Mouse (Mus musculus) embryonic facial prominence, embryonic 15.5 days (tissue): ENCODE measurements around the gene Plekhh2. TPM values are rescaled to one million over a fixed set of nuclear protein-coding genes. Genes with fewer than 3 reads are reported as not detected.

ENCODE experiments used
- ATAC-seq: fragments of 200-750 bp; cut with Nextera tagmentation; 2 replicates; pipeline ENCODE4 v1.8.0; 2017; ENCODE audit warnings: low read depth, moderate TSS enrichment; ENCODE audit not compliant: insufficient number of reproducible peaks, low FRiP score, low TSS enrichment
- H3K27ac ChIP-seq: fragments of 300-500 bp; sonication (generic); replicated peaks from 2 replicates; pipeline ENCODE4 v1.5.1; 2015; ENCODE audit warnings: mild to moderate bottlenecking, inconsistent platforms
- H3K27me3 ChIP-seq: fragments of 300-500 bp; sonication (generic); 2 replicates; pipeline ENCODE4 v1.6.1; 2015; ENCODE audit warnings: inconsistent platforms
- H3K36me3 ChIP-seq: fragments of 300-500 bp; sonication (generic); 2 replicates; pipeline ENCODE4 v1.6.1; 2015; ENCODE audit warnings: mild to moderate bottlenecking, inconsistent platforms
- H3K4me1 ChIP-seq: fragments of 300-500 bp; sonication (generic); 2 replicates; pipeline ENCODE4 v1.6.1; 2015; ENCODE audit warnings: inconsistent platforms
- H3K4me2 ChIP-seq: fragments of 300-500 bp; sonication (generic); replicated peaks from 2 replicates; pipeline ENCODE4 v1.6.1; 2015; ENCODE audit warnings: mild to moderate bottlenecking, inconsistent platforms
- H3K4me3 ChIP-seq: fragments of 300-500 bp; sonication (generic); replicated peaks from 2 replicates; pipeline ENCODE4 v1.5.1; 2015; ENCODE audit warnings: mild to moderate bottlenecking, inconsistent platforms
- H3K9ac ChIP-seq: fragments of 300-500 bp; sonication (generic); 2 replicates; pipeline ENCODE4 v1.6.1; 2015; ENCODE audit warnings: inconsistent platforms
- H3K9me3 ChIP-seq: fragments of 300-500 bp; sonication (generic); replicated peaks from 2 replicates; pipeline ENCODE4 v1.6.1; 2016; ENCODE audit warnings: inconsistent platforms
- WGBS: fragments of 180-500 bp; shearing (Covaris S2); methylation state at CpG from one replicate; pipeline ENCODE4 v1.1.7; 2015; 5-methylcytosine and 5-hydroxymethylcytosine counted together
- polyA plus RNA-seq: library from polyadenylated mRNA; unstranded; fragments of >200 nt; fragmentation: Nextera tagmentation; extraction: Ambion mirVana; gene quantifications from 2 replicates; pipeline ENCODE4 v1.2.1, GENCODE M21; 2015

Plekhh2 gene
- polyA plus RNA-seq, 1 experiment from 2014 or later = 8.9 TPM

DNA sequence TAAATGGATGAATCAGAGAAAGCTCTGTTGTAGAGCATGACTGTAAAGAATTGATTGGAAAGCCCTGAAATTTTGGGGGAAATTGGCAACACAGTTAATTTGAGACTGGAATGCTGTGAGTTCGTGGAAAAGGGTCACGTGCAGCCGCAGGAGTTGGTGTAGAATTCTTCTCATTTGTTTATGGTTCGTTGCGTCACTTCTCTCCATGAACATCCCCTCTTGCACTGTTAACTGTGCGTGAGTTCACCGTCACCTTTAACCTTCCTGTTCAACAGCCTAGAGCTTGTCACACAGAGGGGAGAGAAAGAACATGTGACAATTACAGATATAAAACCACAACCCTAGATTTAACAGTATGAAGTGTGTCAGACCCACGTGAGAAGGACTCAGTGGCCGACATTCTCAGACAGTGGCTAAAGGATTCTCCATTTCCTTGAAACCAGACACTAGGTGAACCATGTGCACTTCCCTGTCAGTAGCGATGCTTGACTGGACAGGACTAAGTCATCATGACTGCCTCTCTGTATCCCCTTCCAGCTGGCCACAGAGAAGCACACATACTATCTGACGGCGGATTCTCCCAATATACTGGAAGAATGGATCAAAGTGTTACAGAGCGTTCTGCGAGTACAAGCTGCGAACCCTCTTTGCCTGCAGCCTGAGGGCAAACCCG, 65.1 kb downstream of the Plekhh2 start:
- Histone ChIP-seq H3K36me3 (0 out of 2 replicates have a peak, but pooled peaks cover 12% of the 10 kb centered on the region), H3K4me2 (no peak overlapping the region), H3K4me3 (no peak overlapping the region), H3K27ac (no peak overlapping the region), H3K9ac (no peak overlapping the region), H3K9me3 (no peaks in the 10 kb centered on the region), H3K4me1 (peaks cover 21% of the 10 kb centered on the region), H3K27me3 (no peaks in the 10 kb centered on the region)
- 54% methylated on average over 16 of the region's 16 CpGs for WGBS
- ATAC-seq = no peak

DNA sequence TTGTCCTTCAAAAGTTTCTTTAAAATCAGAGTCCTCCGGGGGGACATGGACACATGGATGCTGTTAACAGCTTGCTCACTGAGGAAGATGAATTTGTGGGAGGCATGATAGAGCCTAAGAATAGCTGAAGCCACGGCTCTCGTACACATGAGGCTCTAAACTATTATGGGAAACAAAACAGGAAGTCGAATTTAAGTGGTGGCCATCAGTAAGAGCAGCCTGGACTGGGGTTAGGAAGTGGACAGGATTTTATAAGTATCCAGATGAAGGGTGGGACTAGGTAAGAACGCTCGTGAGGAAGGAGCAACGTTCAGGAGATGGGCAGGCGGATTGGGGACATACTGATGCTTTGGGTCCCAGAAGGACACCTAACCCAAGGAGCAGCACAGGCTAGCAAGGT, 67.6 kb downstream of the Plekhh2 start:
- Histone ChIP-seq H3K4me3 (no peak overlapping the region), H3K27me3 (no peaks in the 10 kb centered on the region), H3K27ac (0 out of 2 replicates have a peak overlapping the region, but pooled peaks have one; percentile 6), H3K9ac (no peak overlapping the region), H3K4me1 (peaks cover 26% of the 10 kb centered on the region), H3K36me3 (0 out of 2 replicates have a peak, but pooled peaks cover 12% of the 10 kb centered on the region), H3K9me3 (no peaks in the 10 kb centered on the region), H3K4me2 (no peak overlapping the region)
- ATAC-seq = no peak
- 68% methylated on average over 8 of the region's 8 CpGs for WGBS

DNA sequence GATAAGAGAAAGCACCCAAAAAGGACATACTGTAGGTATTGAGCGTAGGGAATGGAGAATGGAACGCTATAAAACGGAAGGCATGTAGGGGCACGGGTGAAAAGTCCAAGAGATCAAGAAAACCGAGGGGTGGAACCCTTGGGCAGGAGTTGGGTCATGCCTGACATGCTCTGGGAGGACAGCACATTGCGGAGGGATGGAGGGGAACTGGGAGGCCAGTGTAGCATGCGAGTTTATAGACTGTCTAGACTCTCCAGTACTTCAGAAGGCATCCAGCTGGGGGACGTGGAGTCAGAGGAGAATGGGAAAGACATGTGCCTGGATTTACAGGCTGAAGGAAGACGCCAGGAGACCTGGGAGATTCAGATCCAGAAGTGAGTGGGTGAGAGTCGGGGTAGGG, 68.1 kb downstream of the Plekhh2 start:
- H3K36me3 ChIP-seq = 0 out of 2 replicates have a peak, but pooled peaks cover 12% of the 10 kb centered on the region

DNA sequence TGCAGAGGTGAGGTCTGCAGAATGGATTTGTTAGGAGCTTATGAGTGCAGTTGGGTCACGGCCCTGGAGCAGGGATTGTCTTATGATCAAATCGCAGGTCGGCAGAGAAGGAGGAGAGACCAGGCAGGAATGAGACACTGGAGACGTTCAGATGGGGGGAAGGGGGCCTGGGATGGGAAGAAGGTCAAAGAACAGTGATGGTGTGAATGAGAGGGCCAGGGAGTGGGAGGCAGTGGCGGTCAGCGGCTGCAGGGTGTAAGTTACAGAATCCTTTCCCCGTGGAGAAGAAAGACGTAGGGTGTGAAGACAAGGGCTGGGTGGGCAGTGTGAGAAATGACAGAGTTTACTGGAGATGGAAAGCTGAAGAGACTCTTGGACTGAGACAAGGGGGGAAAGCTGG, 69.1 kb downstream of the Plekhh2 start:
- H3K4me2 ChIP-seq = no peak overlapping the region
- H3K9ac ChIP-seq = no peak overlapping the region
- 52% methylated on average over 8 of the region's 8 CpGs for WGBS
- ATAC-seq = no peak
- peaks cover 37% of the 10 kb centered on the region for H3K4me1 ChIP-seq
- H3K27ac ChIP-seq = peak overlapping the region; percentile 58
- H3K9me3 ChIP-seq = no peaks in the 10 kb centered on the region
- no peak overlapping the region for H3K4me3 ChIP-seq
- 0 out of 2 replicates have a peak, but pooled peaks cover 12% of the 10 kb centered on the region for H3K36me3 ChIP-seq
- H3K27me3 ChIP-seq = no peaks in the 10 kb centered on the region

More for the DNA sequence above, 68.1 kb downstream of the Plekhh2 start:
- Histone ChIP-seq H3K9me3 (no peaks in the 10 kb centered on the region), H3K9ac (no peak overlapping the region), H3K27me3 (no peaks in the 10 kb centered on the region), H3K4me3 (no peak overlapping the region), H3K4me1 (peaks cover 30% of the 10 kb centered on the region), H3K27ac (0 out of 2 replicates have a peak overlapping the region, but pooled peaks have one; percentile 6), H3K4me2 (no peak overlapping the region)
- ATAC-seq = no peak
- WGBS = 76% methylated on average over 10 of the region's 10 CpGs

DNA sequence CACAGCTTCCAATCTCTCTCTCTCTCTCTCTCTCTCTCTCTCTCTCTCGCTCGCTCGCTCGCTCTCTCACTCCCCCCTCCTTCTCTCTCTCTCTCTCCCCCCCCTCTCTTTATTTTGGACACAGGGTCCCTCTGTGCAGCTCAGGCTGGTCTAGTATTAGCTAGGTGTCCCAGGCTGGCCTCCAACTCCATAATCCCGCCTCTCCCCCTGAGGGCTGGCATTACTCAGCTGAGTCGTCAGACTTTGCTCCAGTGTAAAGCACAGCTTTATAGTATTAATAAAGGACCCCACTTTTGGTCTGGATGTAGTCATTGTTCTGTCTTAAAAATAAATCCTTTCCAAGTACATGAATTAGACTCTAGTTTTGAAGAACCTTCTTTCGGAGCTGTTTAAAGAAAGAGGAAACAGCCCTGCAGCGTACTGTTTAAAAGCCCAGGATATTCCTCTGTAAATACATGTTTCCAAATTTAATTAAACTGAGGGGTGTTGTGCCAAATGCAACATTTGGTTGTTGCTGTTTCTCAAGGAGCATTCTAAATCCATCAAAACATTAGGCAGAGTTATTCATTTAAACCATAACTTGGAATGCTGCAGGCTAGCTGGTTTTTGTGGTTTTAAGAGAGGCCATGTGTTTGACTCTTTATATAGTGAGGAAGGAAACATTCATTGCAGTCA, 70.2 kb downstream of the Plekhh2 start:
- Histone ChIP-seq H3K27ac (peak overlapping the region; percentile 85), H3K9me3 (no peaks in the 10 kb centered on the region), H3K9ac (no peak overlapping the region), H3K4me2 (no peak overlapping the region), H3K27me3 (no peaks in the 10 kb centered on the region), H3K4me3 (no peak overlapping the region), H3K4me1 (peaks cover 37% of the 10 kb centered on the region), H3K36me3 (0 out of 2 replicates have a peak, but pooled peaks cover 12% of the 10 kb centered on the region)
- ATAC-seq = peak; percentile 55; the same call in 1 of the 2 replicates
- 40% methylated on average over 8 of the region's 8 CpGs for WGBS

DNA sequence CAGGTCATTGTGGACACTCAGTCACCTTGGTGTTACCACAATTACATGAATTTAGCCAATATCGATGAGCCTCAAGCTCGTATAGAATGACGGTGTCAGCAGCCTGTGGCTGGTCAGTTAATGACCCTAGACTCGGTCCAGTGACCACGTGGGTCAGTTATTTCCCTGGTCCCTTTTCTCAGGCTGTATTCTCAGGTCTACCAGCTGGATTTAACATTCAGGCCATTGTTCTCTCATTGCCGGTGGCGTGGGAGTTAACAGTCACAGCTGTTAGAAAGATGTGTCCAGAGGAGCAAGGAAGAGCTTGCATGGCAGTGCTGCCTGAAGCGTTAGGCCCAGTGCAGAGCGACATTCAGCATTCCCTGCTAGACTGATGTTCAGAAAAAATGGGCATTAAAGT, 72.4 kb downstream of the Plekhh2 start:
- WGBS = 55% methylated on average over 9 of the region's 9 CpGs
- H3K4me2 ChIP-seq = no peak overlapping the region
- no peak overlapping the region for H3K9ac ChIP-seq
- peaks cover 37% of the 10 kb centered on the region for H3K4me1 ChIP-seq
- no peaks in the 10 kb centered on the region for H3K9me3 ChIP-seq
- peaks cover 3% of the 10 kb centered on the region; the same call in 1 of the 2 replicates for H3K36me3 ChIP-seq
- 0 out of 2 replicates have a peak overlapping the region, but pooled peaks have one; percentile 41 for H3K27ac ChIP-seq
- H3K27me3 ChIP-seq = no peaks in the 10 kb centered on the region
- no peak for ATAC-seq
- no peak overlapping the region for H3K4me3 ChIP-seq

DNA sequence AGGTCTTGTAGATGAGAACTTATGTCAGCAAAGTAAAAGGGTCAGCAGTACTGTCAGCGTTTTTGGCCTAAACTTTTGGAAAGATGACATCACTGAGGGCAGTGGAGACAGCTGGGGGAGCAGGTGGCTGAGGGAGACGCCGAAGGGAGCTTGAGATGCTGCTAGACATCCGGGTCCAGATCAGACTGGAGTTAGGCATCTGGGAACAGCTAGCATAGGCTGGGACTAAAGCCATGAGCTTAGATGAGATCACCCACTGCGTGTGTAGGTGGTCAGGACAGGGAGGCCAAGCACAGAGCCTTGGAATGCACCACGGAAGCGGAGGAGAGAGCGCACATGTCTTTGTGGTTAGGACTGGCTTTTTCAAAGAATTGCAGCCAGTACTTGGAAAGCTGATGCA, 73.4 kb downstream of the Plekhh2 start:
- peak overlapping the region; percentile 0; the same call in 1 of the 2 replicates for H3K27ac ChIP-seq
- peak; percentile 83; the same call in 1 of the 2 replicates for ATAC-seq

DNA sequence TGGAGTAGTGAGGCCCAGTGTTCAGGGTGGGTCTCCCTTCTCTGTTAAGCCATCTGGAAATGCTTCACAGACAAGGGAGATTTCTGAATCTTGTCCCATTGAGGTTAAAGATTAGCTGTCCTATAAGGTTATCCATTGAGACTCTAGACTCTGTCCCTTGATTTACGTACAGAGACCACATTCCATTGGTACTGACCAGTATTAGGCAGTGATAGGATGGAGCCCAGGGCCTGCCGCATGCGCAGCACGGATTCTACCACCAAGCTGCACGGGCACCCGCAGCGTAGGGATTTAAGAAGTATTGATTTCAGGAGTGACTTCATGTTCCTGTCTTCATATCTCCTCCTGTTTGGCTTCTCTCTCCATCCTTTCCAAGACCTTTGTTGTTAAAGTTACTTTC, 78.4 kb downstream of the Plekhh2 start:
- no peak overlapping the region for H3K4me2 ChIP-seq
- no peak overlapping the region for H3K27ac ChIP-seq
- no peaks in the 10 kb centered on the region for H3K9me3 ChIP-seq
- no peak overlapping the region for H3K4me3 ChIP-seq
- peaks cover 44% of the 10 kb centered on the region for H3K36me3 ChIP-seq
- no peaks in the 10 kb centered on the region for H3K27me3 ChIP-seq
- ATAC-seq = no peak
- WGBS = 94% methylated on average over 7 of the region's 7 CpGs
- H3K4me1 ChIP-seq = peaks cover 4% of the 10 kb centered on the region
- H3K9ac ChIP-seq = no peak overlapping the region

More for the DNA sequence above, 73.4 kb downstream of the Plekhh2 start:
- Histone ChIP-seq H3K27me3 (no peaks in the 10 kb centered on the region), H3K9me3 (no peaks in the 10 kb centered on the region), H3K9ac (no peak overlapping the region), H3K4me1 (peaks cover 28% of the 10 kb centered on the region), H3K4me3 (no peak overlapping the region), H3K4me2 (no peak overlapping the region), H3K36me3 (peaks cover 13% of the 10 kb centered on the region; the same call in 1 of the 2 replicates)
- 50% methylated on average over 8 of the region's 8 CpGs for WGBS

DNA sequence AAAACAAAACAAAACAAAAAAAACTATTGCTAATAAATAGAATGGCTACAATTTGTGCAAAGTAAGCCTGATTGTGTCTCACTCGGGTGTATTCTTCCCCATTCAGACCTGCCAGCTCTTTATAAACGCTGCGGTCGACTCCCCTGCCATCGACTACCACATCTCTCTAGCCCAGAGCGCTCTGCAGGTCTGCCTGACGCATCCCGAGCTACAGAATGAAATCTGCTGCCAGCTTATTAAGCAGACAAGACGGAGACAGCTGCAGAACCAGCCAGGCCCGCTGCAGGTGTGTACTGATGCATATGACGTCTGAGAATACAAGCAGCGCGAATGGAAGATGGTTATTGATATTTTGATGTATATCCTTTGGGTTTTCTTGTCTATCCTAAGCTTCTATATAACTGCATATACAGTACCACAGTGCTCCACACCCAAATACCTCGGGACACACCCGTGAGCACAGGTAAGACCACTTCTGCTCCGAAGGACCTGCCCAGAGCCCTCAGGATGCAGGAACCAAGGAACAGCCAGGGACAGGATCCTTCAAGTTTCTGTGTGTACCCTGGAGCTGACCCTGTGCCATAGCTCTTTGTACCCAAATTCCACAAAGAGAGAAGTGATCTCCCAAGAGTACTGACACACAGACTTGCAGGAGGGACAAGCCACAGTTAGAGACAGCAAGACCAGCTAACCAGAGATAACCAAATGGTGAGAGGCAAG, 79.9 kb downstream of the Plekhh2 start:
- Histone ChIP-seq H3K9me3 (no peaks in the 10 kb centered on the region), H3K27me3 (no peaks in the 10 kb centered on the region), H3K36me3 (peaks cover 44% of the 10 kb centered on the region), H3K9ac (no peak overlapping the region), H3K4me1 (peaks cover 7% of the 10 kb centered on the region), H3K27ac (no peak overlapping the region), H3K4me3 (no peak overlapping the region), H3K4me2 (no peak overlapping the region)
- ATAC-seq = no peak
- WGBS = 85% methylated on average over 16 of the region's 16 CpGs

DNA sequence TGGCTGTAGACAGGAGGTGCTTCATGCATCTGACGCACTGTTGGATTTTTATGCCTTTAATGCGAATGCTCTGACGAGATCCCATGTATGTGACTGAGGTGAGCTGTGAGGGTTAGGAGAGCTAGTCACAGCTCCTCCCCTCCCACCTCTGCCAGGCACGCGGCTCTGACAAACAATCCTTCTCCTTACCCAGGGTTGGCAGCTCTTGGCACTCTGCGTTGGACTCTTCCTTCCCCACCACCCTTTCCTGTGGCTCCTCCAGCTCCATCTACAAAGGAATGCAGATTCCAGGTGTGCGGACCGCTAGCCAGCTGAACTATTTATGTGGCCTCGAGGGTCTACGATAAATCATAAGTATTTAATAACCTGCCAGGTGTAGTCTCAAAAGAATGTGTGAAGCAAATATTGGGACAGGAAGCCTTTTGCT, 84.3 kb downstream of the Plekhh2 start:
- no peak overlapping the region; the same call in 1 of the 2 replicates for H3K4me2 ChIP-seq
- peaks cover 7% of the 10 kb centered on the region for H3K4me1 ChIP-seq
- WGBS = 43% methylated on average over 10 of the region's 10 CpGs
- H3K4me3 ChIP-seq = no peak overlapping the region
- peaks cover 22% of the 10 kb centered on the region for H3K36me3 ChIP-seq
- no peaks in the 10 kb centered on the region for H3K27me3 ChIP-seq
- no peak overlapping the region; the same call in 1 of the 2 replicates for H3K27ac ChIP-seq
- no peak for ATAC-seq
- no peak overlapping the region for H3K9ac ChIP-seq
- H3K9me3 ChIP-seq = no peaks in the 10 kb centered on the region

DNA sequence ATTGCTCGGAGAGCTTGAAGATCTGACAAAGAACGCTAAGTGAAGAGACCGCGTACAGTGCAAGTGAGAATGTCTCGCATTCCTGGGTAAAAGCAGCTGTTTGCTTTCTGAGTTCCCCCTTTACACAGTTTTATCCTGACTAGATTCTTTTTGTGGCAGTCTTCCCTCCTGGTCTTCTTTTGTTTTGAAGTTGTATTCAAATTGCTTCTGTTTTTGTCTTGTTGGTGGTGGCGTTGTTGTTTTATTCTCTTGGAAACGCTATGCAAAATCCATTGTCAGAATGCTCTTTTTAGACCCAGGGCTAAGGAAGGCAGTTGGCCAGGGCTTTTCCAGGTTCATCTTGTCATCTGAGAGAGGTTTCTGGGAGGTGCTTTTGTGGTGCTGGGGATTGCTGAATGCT, 84.8 kb downstream of the Plekhh2 start:
- Histone ChIP-seq H3K27me3 (no peaks in the 10 kb centered on the region), H3K36me3 (peaks cover 17% of the 10 kb centered on the region), H3K4me2 (no peak overlapping the region), H3K4me1 (peaks cover 7% of the 10 kb centered on the region), H3K27ac (no peak overlapping the region; the same call in 1 of the 2 replicates), H3K4me3 (no peak overlapping the region), H3K9ac (no peak overlapping the region), H3K9me3 (no peaks in the 10 kb centered on the region)
- 43% methylated on average over 7 of the region's 7 CpGs for WGBS
- ATAC-seq = no peak
